Mouse (Mus musculus): Measurements from ENCODE around the gene Atp6v0b.

DNA sequence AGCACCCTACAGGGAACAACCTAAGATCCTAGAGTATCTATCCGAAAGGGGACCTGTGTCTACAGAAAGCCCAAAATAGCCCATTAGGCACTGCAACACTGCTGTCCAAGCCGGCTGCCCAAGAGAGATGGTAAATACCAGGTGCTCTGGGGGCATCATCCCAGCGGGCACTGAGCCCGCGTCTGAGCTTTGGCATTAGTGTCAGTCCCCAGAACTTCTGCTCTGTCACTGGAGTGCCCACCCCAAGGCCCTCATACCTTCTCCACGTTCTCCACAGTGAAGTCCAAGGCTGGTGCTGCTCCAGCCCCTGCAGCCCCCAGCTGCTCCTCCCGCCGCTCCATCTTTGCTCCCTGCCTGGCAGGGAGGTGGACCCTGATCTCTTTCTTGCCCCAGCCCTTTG is 26.9 kb upstream of the Atp6v0b start:
- TF ChIP-seq GATA1 (IDR thresholded peaks at IDR 0.05; ENCODE audit: borderline replicate concordance, low read length) (no peak), FLI1 (IDR thresholded peaks at IDR 0.05; ENCODE audit: low read length) (no peak)
